Mouse (Mus musculus) CH12.LX (cell line): ENCODE measurements around the gene Tmem176a.

Source experiments
- CTCF ChIP-seq, 2 experiments: IDR thresholded peaks in 1 of 2; conservative IDR thresholded peaks in 1 of 2; 2 replicates each; pipeline ENCODE4 v1.5.1; 2011 to 2012; ENCODE audit warnings: low read depth in 2 of 2, low read length in 2 of 2, improper control_type of control experiment in 1 of 2, inconsistent platforms in 1 of 2, mild to moderate bottlenecking in 1 of 2, moderate library complexity in 1 of 2
- ETS1 ChIP-seq: conservative IDR thresholded peaks from 2 replicates; pipeline ENCODE4 v1.6.1; 2012; ENCODE audit warnings: low read depth, mild to moderate bottlenecking, inconsistent platforms, low read length, improper control_type of control experiment, moderate library complexity
- MXI1 ChIP-seq: IDR thresholded peaks from 2 replicates; pipeline ENCODE4 v1.6.1; 2011; ENCODE audit warnings: mild to moderate bottlenecking, low read depth, low read length, improper control_type of control experiment
- MYC ChIP-seq: IDR thresholded peaks from 2 replicates; pipeline ENCODE4 v1.6.1; 2011; ENCODE audit warnings: low read depth, mild to moderate bottlenecking, improper control_type of control experiment, low read length
- POLR2A ChIP-seq: IDR thresholded peaks from 2 replicates; pipeline ENCODE4 v1.6.1; 2011; ENCODE audit warnings: low read depth, mild to moderate bottlenecking, improper control_type of control experiment, low read length
- USF1 ChIP-seq: IDR thresholded peaks from 2 replicates; pipeline ENCODE4 v1.6.1; 2014; ENCODE audit warnings: low read depth, mild to moderate bottlenecking, inconsistent platforms, low read length, improper control_type of control experiment

GRCm38 (mm10) chr6:48851820-48852491 is 11.2 kb downstream of the Tmem176a start:
- no peak for TF ChIP-seq CTCF (conservative IDR thresholded peaks at IDR 0.05 in 1 of 2, IDR thresholded peaks at IDR 0.05 in 1 of 2; ENCODE audit: low read depth in 2 of 2, low read length in 2 of 2)
- no peak for TF ChIP-seq POLR2A
- no peak for TF ChIP-seq MYC
- TF ChIP-seq USF1: no peak
- no peak for TF ChIP-seq ETS1
- no peak for TF ChIP-seq MXI1
